Mouse (Mus musculus) spleen, embryonic (tissue): ENCODE data around the gene Plgrkt.

Source experiments
- CTCF ChIA-PET: fragments of 350-600 bp; sonication (Branson Sonifier 250); formaldehyde crosslinking; loops from one replicate; lab custom pipeline; 2022; lab: Charles Lee

The Plgrkt gene

DNA sequence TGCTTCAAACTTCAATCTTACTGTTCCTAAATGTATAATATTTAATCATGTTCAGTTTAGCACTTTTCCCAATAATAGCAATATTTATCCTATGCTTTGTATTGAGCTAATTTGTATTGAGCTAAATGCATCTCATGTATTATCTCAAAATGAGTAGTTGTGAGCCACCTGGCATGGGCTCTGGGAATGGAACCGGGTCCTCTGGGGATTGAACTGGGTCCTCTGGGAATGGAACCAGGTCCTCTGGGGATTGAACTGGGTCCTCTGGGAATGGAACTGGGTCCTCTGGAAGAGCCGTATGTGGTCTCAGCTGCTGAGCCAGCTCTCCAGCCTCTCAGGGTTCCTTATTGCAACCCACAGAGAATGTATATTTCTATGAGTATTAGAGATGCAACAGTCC is 65.1 kb downstream of the Plgrkt start:
- CTCF ChIA-PET = interaction anchor here (0.5 kb wide), 1 partner anchor 44 kb away, joined by 3 read pairs; no protein-coding TSS in a partner anchor

DNA sequence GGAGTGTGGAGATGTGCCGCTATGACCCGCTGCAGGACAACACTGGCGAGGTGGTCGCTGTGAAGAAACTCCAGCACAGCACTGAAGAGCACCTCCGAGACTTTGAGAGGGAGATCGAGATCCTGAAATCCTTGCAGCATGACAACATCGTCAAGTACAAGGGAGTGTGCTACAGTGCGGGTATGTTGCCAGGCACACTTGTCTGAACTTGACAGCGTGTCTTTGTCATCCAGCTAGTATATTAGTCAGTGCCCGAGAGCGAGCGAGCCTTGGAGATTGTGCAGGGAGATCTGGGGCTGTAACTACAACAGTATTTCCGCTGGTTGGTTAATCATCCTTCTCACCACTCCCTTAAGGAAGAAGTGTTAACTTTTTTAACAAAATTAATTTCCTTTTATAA is 66.3 kb downstream of the Plgrkt start:
- CTCF ChIA-PET = interaction anchor here (0.5 kb wide), 1 partner anchor 60 kb away, joined by 4 read pairs; no protein-coding TSS in a partner anchor
